Mouse (Mus musculus) telencephalon, adult 2 months (tissue): ENCODE results near the gene Rabl6.

ENCODE experiments used
- DNase-seq: peaks from one replicate; pipeline ENCODE4 v3.0.0-alpha.2; 2011; ENCODE audit warnings: low read depth, low spot score

Rabl6 gene

GRCm38 (mm10) chr2:25607761-25608622 is at the start of gene Rabl6:
TSS of gene Rabl6 (minus strand) at chr2:25608521.
- DNase-seq, result peak; percentile 69

DNA sequence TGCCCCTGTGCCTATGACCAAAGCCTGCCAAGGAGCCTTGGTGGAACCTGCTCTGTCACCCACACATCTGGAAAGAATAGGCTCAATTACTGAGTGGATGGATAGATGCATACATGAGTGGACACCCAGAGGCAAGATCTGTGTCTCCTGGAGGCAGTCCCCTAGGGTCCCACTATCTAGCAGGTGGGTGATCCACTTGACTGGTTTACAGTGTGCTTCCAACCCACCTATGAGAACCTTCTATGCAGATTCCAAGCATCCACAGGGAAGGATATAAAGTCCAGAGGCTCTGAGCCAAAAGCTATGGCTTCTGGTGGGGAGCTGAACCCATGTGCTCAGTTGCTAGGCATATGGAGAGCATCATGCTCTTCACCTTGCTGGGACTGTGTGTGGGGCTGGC is 49.3 kb upstream of the Rabl6 start, which contains the start of gene Lcn5:
TSS of gene Lcn5 (plus strand) at position 301 of the 400 bp plus-strand sequence.
- DNase-seq, result no peak

DNA sequence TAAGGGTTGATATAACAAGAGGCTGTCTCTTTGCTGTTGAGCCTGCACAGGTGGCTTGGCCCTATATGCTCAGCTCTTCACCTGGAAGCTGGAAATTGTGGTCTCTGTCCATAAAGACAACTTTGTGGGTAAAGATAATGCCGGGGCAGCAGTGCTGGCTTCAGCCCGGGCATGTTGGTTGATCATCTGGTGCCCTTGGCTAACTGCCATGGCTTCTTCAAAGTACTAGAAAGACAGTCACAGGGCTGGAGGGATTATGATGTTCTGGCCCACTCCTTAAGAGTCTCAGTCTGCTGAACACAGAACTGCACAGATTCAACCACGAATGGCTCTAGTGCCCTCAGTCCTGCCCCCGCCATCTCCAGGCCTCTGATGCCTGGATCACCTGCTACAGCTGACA is 48.9 kb upstream of the Rabl6 start:
- DNase-seq, result no peak

DNA sequence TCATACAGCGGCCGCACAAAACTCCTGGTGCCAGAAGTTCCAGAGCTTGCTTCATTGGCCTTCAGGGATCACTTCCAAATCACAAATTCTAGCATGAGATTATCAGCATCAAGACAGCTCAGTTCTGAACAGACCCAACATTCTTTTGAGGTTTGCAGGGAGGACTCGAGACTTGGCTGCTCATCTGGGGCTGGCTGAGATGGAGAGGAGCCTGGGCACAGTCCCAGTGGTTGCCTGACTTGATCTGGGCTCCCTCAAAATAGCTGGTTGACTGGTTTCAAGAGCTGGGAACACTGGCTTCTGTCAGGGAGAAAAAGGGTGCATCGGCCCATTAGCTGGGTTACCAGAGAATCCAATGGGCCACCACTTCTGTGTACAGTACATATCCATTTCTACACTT is 48.4 kb upstream of the Rabl6 start:
- no peak for DNase-seq

DNA sequence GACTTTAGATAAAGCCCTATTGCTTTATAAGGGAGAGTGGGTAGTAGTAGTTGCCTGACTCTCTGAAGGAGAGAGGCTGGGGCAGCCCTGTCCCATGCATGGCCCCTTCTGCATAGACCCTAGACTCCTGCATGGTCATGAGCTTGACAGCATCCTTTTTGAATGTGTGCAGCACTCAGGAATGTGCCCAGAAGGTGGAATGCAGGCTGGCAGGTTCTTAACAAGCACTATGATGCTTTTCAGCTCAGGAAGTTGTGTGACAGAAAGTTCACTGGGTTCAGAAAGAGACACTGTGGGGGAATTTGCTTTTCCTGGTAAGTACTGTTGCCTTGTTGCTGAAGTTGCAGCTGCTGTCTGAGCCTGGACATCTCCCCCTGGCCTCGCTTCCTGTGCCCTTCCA is 46.2 kb upstream of the Rabl6 start:
- no peak for DNase-seq

DNA sequence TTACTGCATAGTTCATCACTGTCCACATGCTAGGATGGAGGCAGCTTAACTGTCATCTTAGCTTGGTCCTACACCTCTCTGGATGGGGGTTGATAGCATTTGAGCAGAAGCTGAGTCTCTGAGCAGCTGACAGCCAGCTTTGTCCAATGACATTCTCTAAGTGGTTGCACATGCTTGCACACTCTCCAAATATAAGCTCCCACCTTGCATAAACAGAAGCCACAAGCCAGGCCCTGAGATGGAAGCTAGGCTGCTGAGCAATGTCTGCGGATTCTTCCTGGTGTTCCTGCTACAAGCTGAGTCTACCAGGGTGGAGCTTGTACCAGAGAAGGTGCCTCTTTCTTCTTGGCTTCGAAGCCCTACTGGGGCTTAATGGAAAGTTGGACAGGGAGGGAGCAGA is 44.6 kb upstream of the Rabl6 start, which contains the start of gene Lcn8:
TSS of gene Lcn8 (plus strand) at position 219 of the 400 bp plus-strand sequence.
- no peak for DNase-seq

- no peak for DNase-seq
Observed at GRCm38 (mm10) chr2:25639890-25640289, 31.6 kb upstream of the Rabl6 start.

DNA sequence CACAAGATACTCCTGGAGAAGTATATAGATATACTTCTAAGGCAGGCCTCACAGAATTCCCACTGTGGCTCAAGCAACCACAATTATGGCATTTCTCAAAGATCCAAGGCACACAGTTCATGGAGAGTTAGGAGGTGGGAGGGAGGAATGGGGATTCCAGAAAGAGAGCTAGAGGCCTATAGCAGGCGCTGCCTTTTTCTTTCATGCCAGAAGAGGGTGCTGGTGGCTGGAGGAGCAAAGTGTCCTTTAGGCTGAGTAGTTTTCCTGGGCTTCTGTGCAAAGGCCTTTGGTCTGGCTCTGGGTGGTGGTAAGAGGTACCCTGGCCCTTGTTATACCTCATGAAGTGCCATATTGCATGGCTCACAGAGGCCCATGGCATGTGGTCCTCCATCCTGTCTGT is 25.7 kb upstream of the Rabl6 start:
- no peak for DNase-seq

GRCm38 (mm10) chr2:25633616-25634015 is 25.3 kb upstream of the Rabl6 start:
- no peak for DNase-seq

DNA sequence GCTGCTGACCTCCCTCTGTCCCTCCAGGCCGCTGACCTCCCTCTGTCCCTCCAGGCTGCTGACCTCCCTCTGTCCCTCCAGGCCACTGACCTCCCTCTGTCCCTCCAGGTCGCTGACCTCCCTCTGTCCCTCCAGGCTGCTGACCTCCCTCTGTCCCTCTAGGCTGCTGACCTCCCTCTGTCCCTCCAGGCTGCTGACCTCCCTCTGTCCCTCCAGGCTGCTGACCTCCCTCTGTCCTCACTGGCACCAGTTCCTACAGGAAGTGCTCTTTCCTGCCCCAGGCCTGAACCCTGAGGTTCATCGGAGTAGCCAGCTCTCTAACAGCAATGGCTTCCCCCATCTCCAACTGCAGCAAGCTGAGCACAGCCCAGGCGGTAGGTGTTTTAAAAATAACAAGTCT is 20.4 kb upstream of the Rabl6 start:
- DNase-seq, result no peak

GRCm38 (mm10) chr2:25627811-25628210 is 19.5 kb upstream of the Rabl6 start, which contains the start of gene Fcna:
TSS of gene Fcna (minus strand) at chr2:25628030.
- no peak for DNase-seq

DNA sequence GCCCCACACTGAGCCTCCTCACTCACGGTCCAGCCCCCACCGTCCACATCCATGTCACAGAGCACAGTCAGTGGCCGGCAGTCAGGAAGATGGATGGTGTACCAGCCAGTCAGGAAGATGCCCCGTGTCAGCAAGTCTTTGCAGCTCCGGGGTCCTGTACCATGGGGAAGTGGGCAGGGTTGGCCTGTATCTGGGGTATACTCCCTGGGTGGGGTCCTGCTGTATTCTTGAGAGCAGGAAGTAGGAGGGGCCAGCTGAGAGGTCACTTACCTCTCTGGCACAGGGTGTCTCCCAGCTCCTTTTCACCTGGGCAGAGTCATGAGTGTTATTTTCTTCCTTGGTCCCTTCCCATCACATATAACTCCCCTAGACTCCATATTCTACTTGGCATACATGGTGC is 17.7 kb upstream of the Rabl6 start:
- DNase-seq, result no peak

GRCm38 (mm10) chr2:25621229-25622200 is 13.2 kb upstream of the Rabl6 start, which contains the start of gene Tmem141:
TSS of gene Tmem141 (minus strand) at chr2:25622005.
- peak; percentile 77 for DNase-seq

DNA sequence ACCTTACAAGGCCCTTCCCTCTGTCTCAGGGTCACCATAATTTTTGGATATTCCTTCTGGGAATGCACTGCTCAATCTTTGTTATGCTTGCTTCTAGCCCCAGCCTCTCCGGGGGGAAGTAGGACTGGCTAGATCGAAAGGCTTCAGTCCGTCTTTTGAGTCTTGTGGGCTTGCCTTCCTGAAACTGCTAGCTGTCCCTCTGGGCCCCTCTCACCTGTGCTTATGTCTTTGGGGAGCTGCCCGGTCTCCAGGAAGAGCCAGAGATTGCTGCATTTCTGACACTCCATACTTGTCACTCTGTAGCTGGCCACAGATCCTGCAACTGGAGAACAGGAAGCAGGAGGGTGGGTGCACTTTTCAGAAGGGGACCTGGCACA is 12.5 kb upstream of the Rabl6 start:
- no peak for DNase-seq

DNA sequence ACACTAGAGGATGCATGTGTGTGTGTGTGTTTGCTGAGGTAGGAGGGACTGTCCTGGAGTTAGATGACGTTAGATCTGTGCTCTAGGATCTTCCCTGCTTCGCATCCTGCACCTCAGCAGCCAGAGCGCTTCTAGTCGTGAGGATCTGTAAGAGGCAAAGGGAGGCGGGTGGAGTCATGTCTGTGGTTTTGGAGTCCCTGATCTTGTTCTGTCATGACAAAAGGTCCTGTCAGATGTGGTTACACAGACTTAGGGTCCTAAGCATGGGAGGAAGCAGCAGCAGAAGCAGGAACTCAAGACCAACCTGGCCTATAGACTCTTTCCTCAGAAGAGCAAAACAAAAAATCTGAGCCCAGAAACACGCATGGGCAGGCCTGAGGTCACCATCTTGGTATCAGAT is 12.1 kb upstream of the Rabl6 start:
- no peak for DNase-seq

GRCm38 (mm10) chr2:25617578-25617977 is 9.3 kb upstream of the Rabl6 start, which contains the start of gene Ccdc183:
TSS of gene Ccdc183 (minus strand) at chr2:25617678.
- no peak for DNase-seq

DNA sequence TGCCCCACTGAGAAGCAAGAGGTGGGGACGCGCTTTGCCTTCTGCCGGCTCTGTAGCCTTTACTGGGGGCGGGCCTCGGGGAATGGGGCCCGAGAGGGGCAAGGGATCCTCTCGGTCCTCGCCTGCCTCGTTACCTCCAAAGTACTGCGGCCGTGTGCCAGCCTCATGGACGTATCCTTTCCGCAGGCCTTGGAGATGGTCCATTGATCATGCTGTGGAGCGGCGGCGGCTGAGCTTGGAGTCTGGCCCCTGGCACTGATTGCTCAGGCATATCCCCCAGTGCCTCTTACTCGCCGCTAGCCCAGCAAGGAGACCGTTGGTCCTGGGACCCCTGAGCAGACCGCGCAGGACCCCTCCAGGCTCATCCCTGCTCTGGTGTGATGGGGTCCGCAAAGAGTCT is 8.1 kb upstream of the Rabl6 start:
- DNase-seq, result no peak

- DNase-seq, result no peak
Observed at GRCm38 (mm10) chr2:25608671-25609070, 350 bp upstream of the Rabl6 start.

DNA sequence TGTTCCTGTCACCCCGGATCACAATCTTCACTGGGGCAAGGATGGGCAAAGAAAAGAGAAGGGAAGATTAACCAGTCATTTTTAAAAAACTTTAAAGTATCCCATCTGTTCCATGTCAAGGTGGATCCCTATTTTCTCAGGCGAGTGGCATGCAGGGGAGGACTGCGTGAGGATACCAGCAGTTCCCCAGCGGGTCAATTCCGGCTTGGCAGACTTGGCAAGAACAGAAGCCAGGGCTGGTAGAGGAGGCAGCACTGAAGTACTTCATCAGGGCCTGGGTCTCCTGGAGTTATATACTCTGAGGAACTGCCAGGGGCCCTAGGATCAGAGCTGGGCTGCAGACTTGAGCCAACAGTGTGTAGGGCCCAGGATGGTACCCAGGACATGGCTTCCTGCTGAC is 5.8 kb downstream of the Rabl6 start:
- no peak for DNase-seq

GRCm38 (mm10) chr2:25600037-25600436 is 8.3 kb downstream of the Rabl6 start:
- no peak for DNase-seq

DNA sequence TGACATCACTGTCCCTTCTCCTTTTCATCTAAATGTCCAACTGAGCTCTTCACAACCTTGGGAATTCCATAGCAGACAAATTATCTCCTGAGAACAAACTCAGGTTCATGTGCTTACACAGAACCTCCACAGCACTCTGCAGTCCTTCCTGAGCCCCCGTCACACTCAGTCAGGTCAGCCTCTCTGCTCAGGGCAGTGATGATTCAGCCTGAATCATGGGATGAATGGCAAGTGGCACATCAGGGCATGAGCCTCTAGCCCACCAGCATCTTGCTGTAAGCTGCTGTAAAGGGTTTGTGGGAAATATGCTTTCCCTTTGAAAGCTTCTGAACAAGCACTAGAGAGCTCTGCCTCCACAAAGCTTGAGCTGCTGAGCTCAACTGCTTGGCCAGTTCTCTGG is 9.6 kb downstream of the Rabl6 start:
- DNase-seq, result no peak
